Mouse (Mus musculus): ENCODE measurements around the gene Zbtb45. TPM values are rescaled to one million over a fixed set of nuclear protein-coding genes. Genes with fewer than 3 reads are reported as not detected.

Gene Zbtb45
- polyA plus RNA-seq, 1 experiment from 2014 or later, result 43.0 TPM

GRCm38 (mm10) chr7:13043445-13044253 is 33.8 kb upstream of the Zbtb45 start:
- H3K27ac ChIP-seq (ENCODE audit: low read length), result no peak overlapping the region
- H3K9ac ChIP-seq (replicated peaks; ENCODE audit: low read depth, low read length), result peak overlapping the region; percentile 67
- 4% methylated on average over 84 of the region's 88 CpGs for WGBS
- peaks cover 20% of the 10 kb centered on the region for H3K27me3 ChIP-seq (replicated peaks; ENCODE audit: control insufficient read depth, insufficient read depth, low read length)
- H3K4me2 ChIP-seq (ENCODE audit: low read length), result peak overlapping the region; percentile 92
- ATAC-seq, result peak; percentile 53
- H3K36me3 ChIP-seq (ENCODE audit: control insufficient read depth, insufficient read depth), result no peaks in the 10 kb centered on the region
- peaks cover 20% of the 10 kb centered on the region for H3K4me1 ChIP-seq (replicated peaks; ENCODE audit: control insufficient read depth, insufficient read depth, low read length)
- H3K9me3 ChIP-seq (ENCODE audit: control insufficient read depth, low read length), result no peaks in the 10 kb centered on the region
- H3K4me3 ChIP-seq (replicated peaks; ENCODE audit: low read length), result peak overlapping the region; percentile 51

- H3K4me2 ChIP-seq (ENCODE audit: low read length), result peak overlapping the region; percentile 92
- H3K4me1 ChIP-seq (replicated peaks; ENCODE audit: control insufficient read depth, insufficient read depth, low read length), result peaks cover 22% of the 10 kb centered on the region
- H3K9ac ChIP-seq (replicated peaks; ENCODE audit: low read depth, low read length), result peak overlapping the region; percentile 67; the same call in 1 of the 2 replicates
- peak overlapping the region; percentile 51 for H3K4me3 ChIP-seq (replicated peaks; ENCODE audit: low read length)
- ATAC-seq, result no peak
- 39% methylated on average over 16 of the region's 16 CpGs for WGBS
- H3K36me3 ChIP-seq (ENCODE audit: control insufficient read depth, insufficient read depth), result no peaks in the 10 kb centered on the region
- H3K27me3 ChIP-seq (replicated peaks; ENCODE audit: control insufficient read depth, insufficient read depth, low read length), result peaks cover 20% of the 10 kb centered on the region
- H3K27ac ChIP-seq (ENCODE audit: low read length), result no peak overlapping the region
- H3K9me3 ChIP-seq (ENCODE audit: control insufficient read depth, low read length), result no peaks in the 10 kb centered on the region
These were observed 33.2 kb upstream of the Zbtb45 start for GRCm38 (mm10) chr7:13043120-13043444.

GRCm38 (mm10) chr7:13042511-13042910 is 32.7 kb upstream of the Zbtb45 start:
- Histone ChIP-seq H3K4me3 (replicated peaks; ENCODE audit: low read length) (no peak overlapping the region), H3K9ac (replicated peaks; ENCODE audit: low read depth, low read length) (no peak overlapping the region), H3K27ac (ENCODE audit: low read length) (no peak overlapping the region), H3K36me3 (ENCODE audit: control insufficient read depth, insufficient read depth) (no peaks in the 10 kb centered on the region), H3K9me3 (ENCODE audit: control insufficient read depth, low read length) (no peaks in the 10 kb centered on the region), H3K4me1 (replicated peaks; ENCODE audit: control insufficient read depth, insufficient read depth, low read length) (peaks cover 22% of the 10 kb centered on the region), H3K4me2 (ENCODE audit: low read length) (no peak overlapping the region), H3K27me3 (replicated peaks; ENCODE audit: control insufficient read depth, insufficient read depth, low read length) (peaks cover 20% of the 10 kb centered on the region)
- 82% methylated on average over 6 of the region's 6 CpGs for WGBS
- no peak for ATAC-seq

- Histone ChIP-seq H3K27me3 (replicated peaks; ENCODE audit: control insufficient read depth, insufficient read depth, low read length) (peaks cover 20% of the 10 kb centered on the region), H3K4me1 (replicated peaks; ENCODE audit: control insufficient read depth, insufficient read depth, low read length) (peaks cover 31% of the 10 kb centered on the region), H3K36me3 (ENCODE audit: control insufficient read depth, insufficient read depth) (peaks cover under 1% of the 10 kb centered on the region; the same call in 1 of the 2 replicates), H3K27ac (ENCODE audit: low read length) (no peak overlapping the region), H3K4me2 (ENCODE audit: low read length) (no peak overlapping the region), H3K4me3 (replicated peaks; ENCODE audit: low read length) (no peak overlapping the region), H3K9me3 (ENCODE audit: control insufficient read depth, low read length) (no peaks in the 10 kb centered on the region), H3K9ac (replicated peaks; ENCODE audit: low read depth, low read length) (no peak overlapping the region)
- WGBS, result 72% methylated on average over 1 of the region's 1 CpGs
- ATAC-seq, result no peak
These were observed 31.4 kb upstream of the Zbtb45 start for GRCm38 (mm10) chr7:13041256-13041655.

- H3K9ac ChIP-seq (replicated peaks; ENCODE audit: low read depth, low read length), result peak overlapping the region; percentile 98
- H3K9me3 ChIP-seq (ENCODE audit: control insufficient read depth, low read length), result no peaks in the 10 kb centered on the region
- no peak overlapping the region for H3K4me3 ChIP-seq (replicated peaks; ENCODE audit: low read length)
- WGBS, result 91% methylated on average over 1 of the region's 1 CpGs
- H3K27ac ChIP-seq (ENCODE audit: low read length), result no peak overlapping the region; the same call in 1 of the 2 replicates
- peaks cover 11% of the 10 kb centered on the region for H3K27me3 ChIP-seq (replicated peaks; ENCODE audit: control insufficient read depth, insufficient read depth, low read length)
- ATAC-seq, result no peak
- peaks cover 37% of the 10 kb centered on the region for H3K4me1 ChIP-seq (replicated peaks; ENCODE audit: control insufficient read depth, insufficient read depth, low read length)
- H3K4me2 ChIP-seq (ENCODE audit: low read length), result peak overlapping the region; percentile 71
- peaks cover 12% of the 10 kb centered on the region for H3K36me3 ChIP-seq (ENCODE audit: control insufficient read depth, insufficient read depth)
These were observed 29.3 kb upstream of the Zbtb45 start for GRCm38 (mm10) chr7:13039181-13039580.

GRCm38 (mm10) chr7:13038621-13039169 is 28.9 kb upstream of the Zbtb45 start:
- peak overlapping the region; percentile 71 for H3K4me2 ChIP-seq (ENCODE audit: low read length)
- H3K27ac ChIP-seq (ENCODE audit: low read length), result peak overlapping the region; percentile 100
- ATAC-seq, result no peak
- peaks cover 36% of the 10 kb centered on the region for H3K4me1 ChIP-seq (replicated peaks; ENCODE audit: control insufficient read depth, insufficient read depth, low read length)
- H3K4me3 ChIP-seq (replicated peaks; ENCODE audit: low read length), result peak overlapping the region; percentile 77
- peak overlapping the region; percentile 98 for H3K9ac ChIP-seq (replicated peaks; ENCODE audit: low read depth, low read length)
- 19% methylated on average over 15 of the region's 15 CpGs for WGBS
- no peaks in the 10 kb centered on the region for H3K9me3 ChIP-seq (ENCODE audit: control insufficient read depth, low read length)
- H3K27me3 ChIP-seq (replicated peaks; ENCODE audit: control insufficient read depth, insufficient read depth, low read length), result peaks cover 10% of the 10 kb centered on the region
- peaks cover 12% of the 10 kb centered on the region for H3K36me3 ChIP-seq (ENCODE audit: control insufficient read depth, insufficient read depth)

- Histone ChIP-seq H3K27me3 (replicated peaks; ENCODE audit: control insufficient read depth, insufficient read depth, low read length) (peaks cover 5% of the 10 kb centered on the region), H3K27ac (ENCODE audit: low read length) (peak within 1 kb of the TSS; percentile 100), H3K9ac (replicated peaks; ENCODE audit: low read depth, low read length) (peak within 1 kb of the TSS; percentile 98), H3K4me2 (ENCODE audit: low read length) (peak within 1 kb of the TSS; percentile 94), H3K9me3 (ENCODE audit: control insufficient read depth, low read length) (no peaks in the 10 kb centered on the region), H3K36me3 (ENCODE audit: control insufficient read depth, insufficient read depth) (peaks cover 12% of the 10 kb centered on the region), H3K4me3 (replicated peaks; ENCODE audit: low read length) (peak within 1 kb of the TSS; percentile 77), H3K4me1 (replicated peaks; ENCODE audit: control insufficient read depth, insufficient read depth, low read length) (peaks cover 38% of the 10 kb centered on the region)
- ATAC-seq, result peak; percentile 91
- WGBS, result under 1% methylated on average over 60 of the region's 65 CpGs
These were observed 28.2 kb upstream of the Zbtb45 start, which contains the start of gene Ube2m for GRCm38 (mm10) chr7:13037901-13038555. Gene Ube2m, minus strand, starts transcription at chr7:13038275.

- peak overlapping the region; percentile 94 for H3K4me2 ChIP-seq (ENCODE audit: low read length)
- peak overlapping the region; percentile 98 for H3K9ac ChIP-seq (replicated peaks; ENCODE audit: low read depth, low read length)
- H3K9me3 ChIP-seq (ENCODE audit: control insufficient read depth, low read length), result no peaks in the 10 kb centered on the region
- H3K27ac ChIP-seq (ENCODE audit: low read length), result peak overlapping the region; percentile 100
- peak overlapping the region; percentile 77 for H3K4me3 ChIP-seq (replicated peaks; ENCODE audit: low read length)
- H3K4me1 ChIP-seq (replicated peaks; ENCODE audit: control insufficient read depth, insufficient read depth, low read length), result peaks cover 38% of the 10 kb centered on the region
- 0% methylated on average over 32 of the region's 33 CpGs for WGBS
- peak; percentile 2 for ATAC-seq
- peaks cover 13% of the 10 kb centered on the region for H3K36me3 ChIP-seq (ENCODE audit: control insufficient read depth, insufficient read depth)
- H3K27me3 ChIP-seq (replicated peaks; ENCODE audit: control insufficient read depth, insufficient read depth, low read length), result no peaks in the 10 kb centered on the region; the same call in 1 of the 2 replicates
These were observed 27.5 kb upstream of the Zbtb45 start for GRCm38 (mm10) chr7:13037366-13037765.

GRCm38 (mm10) chr7:13036806-13037205 is 27.0 kb upstream of the Zbtb45 start:
- WGBS, result 46% methylated on average over 4 of the region's 4 CpGs

More at GRCm38 (mm10) chr7:13036806-13037205, 27.0 kb upstream of the Zbtb45 start:
- H3K27ac ChIP-seq (ENCODE audit: low read length), result no peak overlapping the region
- H3K9ac ChIP-seq (replicated peaks; ENCODE audit: low read depth, low read length), result peak overlapping the region; percentile 98
- no peaks in the 10 kb centered on the region for H3K9me3 ChIP-seq (ENCODE audit: control insufficient read depth, low read length)
- H3K4me2 ChIP-seq (ENCODE audit: low read length), result peak overlapping the region; percentile 94
- peak overlapping the region; percentile 77 for H3K4me3 ChIP-seq (replicated peaks; ENCODE audit: low read length)
- H3K27me3 ChIP-seq (replicated peaks; ENCODE audit: control insufficient read depth, insufficient read depth, low read length), result no peaks in the 10 kb centered on the region
- H3K4me1 ChIP-seq (replicated peaks; ENCODE audit: control insufficient read depth, insufficient read depth, low read length), result peaks cover 38% of the 10 kb centered on the region
- ATAC-seq, result no peak
- peaks cover 17% of the 10 kb centered on the region for H3K36me3 ChIP-seq (ENCODE audit: control insufficient read depth, insufficient read depth)
